8 mouse cellular contexts compared by ENCODE assay signal in genomic region chr2:103565171-103565591, GRCm38 (mm10). TPM values are rescaled to one million over a fixed set of nuclear protein-coding genes. Genes with fewer than 3 reads are reported as not detected.
DNase-seq lines count a peak whose midpoint lies in the region; ATAC-seq and TF ChIP-seq lines count a peak whose summit lies in the region.

No protein-coding gene starts in this region.

- no peaks in the 10 kb centered on the region for H3K9me3 ChIP-seq in forebrain, embryonic 10.5 days
- H3K9me3 ChIP-seq in hindbrain, postnatal 0 days (ENCODE audit: low read length): no peaks in the 10 kb centered on the region

- H3K27me3 ChIP-seq in forebrain, embryonic 10.5 days (ENCODE audit: poor library complexity, severe bottlenecking): peaks cover 58% of the 10 kb centered on the region
- no peaks in the 10 kb centered on the region for H3K27me3 ChIP-seq in hindbrain, postnatal 0 days (ENCODE audit: insufficient read depth, low read length)
- peaks cover 10% of the 10 kb centered on the region; the same call in 1 of the 2 replicates for H3K27me3 ChIP-seq in spleen, adult 2 months (ENCODE audit: control insufficient read depth, insufficient read depth, low read length)

- peak overlapping the region; percentile 75 for H3K4me3 ChIP-seq in forebrain, embryonic 10.5 days
- H3K4me3 ChIP-seq in hindbrain, postnatal 0 days (ENCODE audit: low read length): peak overlapping the region; percentile 71
- H3K4me3 ChIP-seq in spleen, adult 2 months (ENCODE audit: extremely low read depth, insufficient read depth, insufficient read length): peak overlapping the region; percentile 57

- 0 out of 2 replicates have a peak, but pooled peaks have one; percentile 10 for TF ChIP-seq CTCF in hindbrain, postnatal 0 days (IDR thresholded peaks at IDR 0.05; ENCODE audit: low read depth)
- no peak for TF ChIP-seq CTCF in spleen, adult 2 months (IDR thresholded peaks at IDR 0.05; ENCODE audit: extremely low read depth, insufficient read depth, insufficient read length, insufficient replicate concordance)

- no peak for TF ChIP-seq POLR2A in spleen, adult 2 months (IDR thresholded peaks at IDR 0.05; ENCODE audit: low read depth, low read length)

- peaks cover 54% of the 10 kb centered on the region for H3K4me1 ChIP-seq in forebrain, embryonic 10.5 days
- peaks cover 8% of the 10 kb centered on the region for H3K4me1 ChIP-seq in hindbrain, postnatal 0 days (ENCODE audit: insufficient read depth, low read length)
- H3K4me1 ChIP-seq in spleen, adult 2 months (ENCODE audit: control insufficient read depth, insufficient read depth, insufficient read length): peaks cover 6% of the 10 kb centered on the region

- H3K27ac ChIP-seq in forebrain, embryonic 10.5 days: peak overlapping the region; percentile 86
- no peak overlapping the region for H3K27ac ChIP-seq in hindbrain, postnatal 0 days
- H3K27ac ChIP-seq in spleen, adult 2 months (ENCODE audit: insufficient read depth, low read length): no peak overlapping the region

- peak; percentile 27; the same call in 1 of the 2 replicates for ATAC-seq in hindbrain, postnatal 0 days

- under 1% methylated on average over 22 of the region's 22 CpGs for WGBS in forebrain, embryonic 10.5 days
- 1% methylated on average over 22 of the region's 22 CpGs for WGBS in hindbrain, postnatal 0 days
- 3% methylated on average over 22 of the region's 22 CpGs for WGBS in spleen, adult 2 months

- H3K4me2 ChIP-seq in hindbrain, postnatal 0 days (ENCODE audit: low read depth, low read length): peak overlapping the region; percentile 96

- H3K9ac ChIP-seq in hindbrain, postnatal 0 days (replicated peaks; ENCODE audit: low read length): 0 out of 2 replicates have a peak overlapping the region, but pooled peaks have one; percentile 23

- peak; percentile 76 for DNase-seq in CD4-positive, CD25-positive, alpha-beta regulatory T cell, adult 2 months (ENCODE audit: low read depth, low spot score)
- DNase-seq in adrenal gland, postnatal 14 days: peak; percentile 45
- peak; percentile 56 for DNase-seq in forebrain, embryonic 10.5 days (ENCODE audit: extremely low spot score, low spot score)
- peak; percentile 65 for DNase-seq in hindbrain, postnatal 0 days (ENCODE audit: low spot score)
- peak; percentile 48 to 66 for DNase-seq in left cerebral cortex, postnatal 14 days (ENCODE audit: low spot score in 2 of 2)
- peak; percentile 72 for DNase-seq in mesoderm, embryonic 11.5 days (ENCODE audit: low read depth, low spot score)
- peak in 1 of 2 experiments; percentile 32 for DNase-seq in spleen, adult 2 months (ENCODE audit: low read depth in 1 of 2, low spot score in 2 of 2)
- DNase-seq in urinary bladder, adult 2 months (ENCODE audit: low spot score): no peak

- intact Hi-C loops in left cerebral cortex, postnatal 14 days (cut with DNase I): loop anchor here (2.0 to 5.0 kb wide), 2 partner anchors 77 to 154 kb away; no protein-coding TSS in a partner anchor

- no peaks in the 10 kb centered on the region for H3K36me3 ChIP-seq in forebrain, embryonic 10.5 days (replicated peaks)
- no peaks in the 10 kb centered on the region for H3K36me3 ChIP-seq in hindbrain, postnatal 0 days (ENCODE audit: insufficient read depth, low read length)
- H3K36me3 ChIP-seq in spleen, adult 2 months (ENCODE audit: control insufficient read depth, insufficient read depth, low read length): no peaks in the 10 kb centered on the region

RNA-seq across cellular contexts. Expression of gene Abtb2, which starts 0.9 kb away (rescaled TPM):
- total RNA-seq in adrenal gland, postnatal 14 days (2021): 12.0 and 17.0 TPM in 2 replicates
- polyA plus RNA-seq in forebrain, embryonic 10.5 days (2016; fragmentation: Nextera tagmentation; extraction: Ambion mirVana): 11.5 and 12.9 TPM in 2 replicates
- total RNA-seq in hindbrain, postnatal 0 days (2014; rRNA removed): 42.9 and 45.9 TPM in 2 replicates
- polyA plus RNA-seq in hindbrain, postnatal 0 days (2015; fragmentation: Nextera tagmentation; extraction: Ambion mirVana): 11.7 and 11.8 TPM in 2 replicates
- total RNA-seq in left cerebral cortex, postnatal 14 days (2021): 10 to 100 TPM; 13.4 to 13.7 TPM
- 10.6 and 14.7 TPM in 2 replicates for polyA plus RNA-seq in spleen, adult 2 months (2012; rRNA removed)
- polyA plus RNA-seq in urinary bladder, adult 2 months (2012; rRNA removed): 4.2 and 4.3 TPM in 2 replicates
